Mouse (Mus musculus): ENCODE data around the gene Iqca.

- TF ChIP-seq POLR2A (IDR thresholded peaks at IDR 0.05; ENCODE audit: borderline replicate concordance, extremely low read depth, insufficient read depth, insufficient read length, poor library complexity, severe bottlenecking) (no peak), CTCF (IDR thresholded peaks at IDR 0.05; ENCODE audit: borderline replicate concordance, extremely low read depth, insufficient read depth, insufficient read length) (no peak)
Measured at GRCm38 (mm10) chr1:90103896-90104487, 49.2 kb downstream of the Iqca start.

Measured in brain, embryonic 14.5 days (tissue).